Comparison of ENCODE assay signal across 8 mouse cellular contexts in the genomic region with DNA sequence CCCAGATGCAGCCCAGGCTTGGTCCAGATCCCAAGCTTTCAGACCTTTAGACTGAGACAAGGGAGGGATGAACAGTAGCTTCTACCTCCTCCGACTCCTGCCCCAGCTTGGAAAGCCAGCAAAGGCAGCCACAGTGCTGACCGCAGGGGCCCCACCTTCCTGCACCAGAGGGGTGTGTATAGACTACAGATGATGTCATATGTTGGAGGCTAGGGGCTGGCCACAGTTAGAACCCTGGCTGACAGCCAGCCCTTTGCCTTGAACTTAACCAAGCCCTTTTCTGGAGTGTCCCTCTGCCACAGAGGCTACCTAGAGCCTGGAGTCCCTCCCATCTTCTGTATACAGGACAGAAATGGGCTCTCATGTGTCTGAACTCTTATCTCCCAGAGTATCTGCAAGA. TPM values are rescaled to one million over a fixed set of nuclear protein-coding genes. Genes with fewer than 3 reads are reported as not detected.
DNase-seq lines count a peak whose midpoint lies in the region; ATAC-seq lines count a peak whose summit lies in the region.

No protein-coding gene starts in this region.

- DNase-seq in 3T3-L1 (ENCODE audit: low read depth, low spot score), result peak; percentile 96
- DNase-seq in CD4-positive, CD25-positive, alpha-beta regulatory T cell, adult 2 months (ENCODE audit: low read depth, low spot score), result peak; percentile 35
- DNase-seq in cerebellum, adult 9-11 months, result peak; percentile 85
- DNase-seq in lung, postnatal 4 days, result peak; percentile 88 to 93
- no peak for DNase-seq in left cerebral cortex, adult 8-10 months (ENCODE audit: low spot score in 2 of 2)
- DNase-seq in right cerebral cortex, adult 18-20 months, result no peak

- peak overlapping the region; percentile 96 for H3K27ac ChIP-seq in heart, embryonic 13.5 days (replicated peaks)
- peak overlapping the region; percentile 53; the same call in 1 of the 2 replicates for H3K27ac ChIP-seq in kidney, embryonic 16.5 days (ENCODE audit: low read length)

- WGBS in heart, embryonic 13.5 days, result 4% methylated on average over 2 of the region's 2 CpGs
- WGBS in kidney, embryonic 16.5 days, result 44% methylated on average over 2 of the region's 2 CpGs

- H3K36me3 ChIP-seq in heart, embryonic 13.5 days, result peaks cover 20% of the 10 kb centered on the region
- peaks cover 12% of the 10 kb centered on the region; the same call in 1 of the 2 replicates for H3K36me3 ChIP-seq in kidney, embryonic 16.5 days (ENCODE audit: insufficient read depth, low read length)

- peak overlapping the region; percentile 51 for H3K4me2 ChIP-seq in heart, embryonic 13.5 days
- H3K4me2 ChIP-seq in kidney, embryonic 16.5 days (replicated peaks; ENCODE audit: low read depth, low read length), result no peak overlapping the region; the same call in 1 of the 2 replicates

- no peaks in the 10 kb centered on the region for H3K9me3 ChIP-seq in heart, embryonic 13.5 days
- no peaks in the 10 kb centered on the region for H3K9me3 ChIP-seq in kidney, embryonic 16.5 days (ENCODE audit: low read length)

- peak overlapping the region; percentile 16; the same call in 1 of the 2 replicates for H3K4me3 ChIP-seq in heart, embryonic 13.5 days
- no peak overlapping the region for H3K4me3 ChIP-seq in kidney, embryonic 16.5 days (ENCODE audit: low read length)

- ATAC-seq in heart, embryonic 13.5 days (ENCODE audit: extremely low read depth, insufficient number of reproducible peaks, low FRiP score, low TSS enrichment), result no peak
- no peak for ATAC-seq in kidney, embryonic 16.5 days (ENCODE audit: low FRiP score, low TSS enrichment)

- H3K4me1 ChIP-seq in heart, embryonic 13.5 days, result peaks cover 100% of the 10 kb centered on the region
- peaks cover 81% of the 10 kb centered on the region for H3K4me1 ChIP-seq in kidney, embryonic 16.5 days (ENCODE audit: insufficient read depth, low read length)

- peak overlapping the region; percentile 77 for H3K9ac ChIP-seq in heart, embryonic 13.5 days
- H3K9ac ChIP-seq in kidney, embryonic 16.5 days (replicated peaks; ENCODE audit: low read length), result 0 out of 2 replicates have a peak overlapping the region, but pooled peaks have one; percentile 31

- H3K27me3 ChIP-seq in heart, embryonic 13.5 days (replicated peaks), result no peaks in the 10 kb centered on the region
- H3K27me3 ChIP-seq in kidney, embryonic 16.5 days (ENCODE audit: insufficient read depth, low read length), result no peaks in the 10 kb centered on the region

RNA-seq across cellular contexts. Expression of gene Soga1, which starts 7.5 kb away (rescaled TPM):
- polyA plus RNA-seq in heart, embryonic 13.5 days (2015; fragmentation: Nextera tagmentation; extraction: Ambion mirVana), result 2.6 TPM in 2 replicates
- polyA plus RNA-seq in kidney, embryonic 16.5 days (2015; fragmentation: Nextera tagmentation; extraction: Ambion mirVana), result 2.5 and 3.6 TPM in 2 replicates
- total RNA-seq in left cerebral cortex, adult 8-10 months (2022), result 10 to 100 TPM; 19.4 to 25.6 (median 22.0) TPM

RNA-seq across cellular contexts. Expression of gene Tldc2, which starts 15.3 kb away (rescaled TPM):
- not detected in 2 replicates for polyA plus RNA-seq in heart, embryonic 13.5 days (2015; fragmentation: Nextera tagmentation; extraction: Ambion mirVana)
- polyA plus RNA-seq in kidney, embryonic 16.5 days (2015; fragmentation: Nextera tagmentation; extraction: Ambion mirVana), result 0.53 and 0.71 TPM in 2 replicates
- total RNA-seq in left cerebral cortex, adult 8-10 months (2022), result not detected

Comparison
In these comparisons a context has a peak if more than half of its experiments do, and no peak if none do; other contexts are left out.
1. DNase-seq: peak in 3T3-L1 (single experiment), CD4-positive, CD25-positive, alpha-beta regulatory T cell, adult 2 months (single experiment), cerebellum, adult 9-11 months (single experiment) and lung, postnatal 4 days (2 of 2); none in left cerebral cortex, adult 8-10 months (0 of 2) and right cerebral cortex, adult 18-20 months (single experiment).